Mouse (Mus musculus): ENCODE data around the gene Fanci. TPM values are rescaled to one million over a fixed set of nuclear protein-coding genes. Genes with fewer than 3 reads are reported as not detected.
A peak's percentile ranks its signal among the peaks of the same experiment; 100 is the strongest.

The Fanci gene
- polyA plus RNA-seq (2014; fragmentation: Nextera tagmentation; extraction: Ambion mirVana): 6.3 and 6.9 TPM in 2 replicates

DNA sequence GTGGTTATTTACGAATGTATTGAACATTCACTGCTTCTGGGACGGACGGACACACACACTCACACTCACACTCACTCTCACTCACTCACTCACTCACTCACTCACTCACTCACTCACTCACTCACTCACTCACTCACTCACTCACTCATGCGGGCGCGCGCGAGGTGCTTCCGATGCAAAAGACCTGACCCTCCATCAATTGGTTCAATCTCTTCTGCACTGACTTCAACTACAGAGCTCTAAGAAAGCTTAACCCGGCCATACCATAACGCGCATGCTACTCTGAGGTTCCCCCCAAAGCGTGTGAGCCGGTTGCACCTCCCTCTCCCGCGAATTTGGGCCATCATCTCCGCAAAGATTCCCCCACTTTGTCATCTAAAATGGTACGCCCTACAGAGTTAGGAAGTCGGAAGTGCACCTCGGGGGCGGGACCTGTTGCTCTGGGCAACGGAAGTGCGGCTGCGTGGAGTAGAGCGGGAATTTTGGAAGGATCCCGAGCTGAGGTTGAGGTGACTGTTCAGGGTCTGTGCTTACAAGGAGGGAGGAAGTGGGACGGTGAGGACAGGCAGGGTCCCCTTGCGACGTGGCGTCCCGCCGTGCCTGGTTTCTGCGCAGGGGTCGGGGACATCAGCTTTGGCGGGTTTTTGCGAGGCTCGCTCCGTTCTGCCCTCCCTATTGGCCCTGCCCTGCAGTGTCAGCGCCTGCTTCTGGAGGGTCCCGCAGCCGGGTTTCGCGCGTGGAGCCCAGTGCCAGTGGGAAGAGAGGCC is at the start of gene Fanci:
Gene Fanci (plus strand): TSS at position 47 of the 767 bp plus-strand sequence.
- H3K4me2 ChIP-seq (ENCODE audit: low read length): peak within 1 kb of the TSS; percentile 95
- H3K27me3 ChIP-seq (replicated peaks; ENCODE audit: control insufficient read depth, insufficient read depth, low read length): no peaks in the 10 kb centered on the region
- no peaks in the 10 kb centered on the region for H3K36me3 ChIP-seq (ENCODE audit: control insufficient read depth, insufficient read depth, low read length)
- H3K9ac ChIP-seq (ENCODE audit: low read length): peak within 1 kb of the TSS; percentile 72
- peak within 1 kb of the TSS; percentile 52 for H3K4me3 ChIP-seq (ENCODE audit: low read depth, low read length)
- no peaks in the 10 kb centered on the region for H3K9me3 ChIP-seq (replicated peaks; ENCODE audit: control insufficient read depth, low read length)
- ATAC-seq (peak; percentile 97), DNase-seq (ENCODE audit: low spot score) (peak; percentile 97)
- peaks cover 3% of the 10 kb centered on the region for H3K4me1 ChIP-seq (ENCODE audit: control insufficient read depth, insufficient read depth, low read length)
- under 1% methylated on average over 44 of the region's 44 CpGs for WGBS
- H3K27ac ChIP-seq (ENCODE audit: low read depth, low read length): peak within 1 kb of the TSS; percentile 86

DNA sequence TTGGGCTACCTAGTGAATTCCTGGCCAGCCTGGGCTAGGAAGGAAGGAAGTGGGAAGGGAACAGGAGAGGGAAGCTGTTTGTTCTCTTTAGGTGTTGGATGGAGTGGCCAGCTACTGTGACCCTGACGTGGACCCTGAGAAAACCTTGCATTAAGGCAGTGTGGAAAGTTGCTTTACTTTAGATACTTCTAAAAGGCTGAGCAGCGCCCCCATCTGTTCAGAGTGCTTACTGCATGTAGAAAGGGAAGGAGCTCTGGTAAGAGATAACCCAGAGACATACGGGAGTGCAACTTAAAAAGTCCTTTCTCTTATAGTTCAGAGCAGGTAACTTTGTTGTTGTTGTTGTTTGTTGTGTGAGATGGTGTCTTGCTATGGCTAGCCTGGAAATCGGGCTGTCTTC is 45.8 kb upstream of the Fanci start:
- no peak overlapping the region for H3K4me3 ChIP-seq (ENCODE audit: low read depth, low read length)
- H3K4me2 ChIP-seq (ENCODE audit: low read length): no peak overlapping the region
- no peaks in the 10 kb centered on the region for H3K27me3 ChIP-seq (replicated peaks; ENCODE audit: control insufficient read depth, insufficient read depth, low read length)
- H3K9me3 ChIP-seq (replicated peaks; ENCODE audit: control insufficient read depth, low read length): no peaks in the 10 kb centered on the region
- peaks cover 40% of the 10 kb centered on the region for H3K36me3 ChIP-seq (ENCODE audit: control insufficient read depth, insufficient read depth, low read length)
- ATAC-seq (no peak), DNase-seq (ENCODE audit: low spot score) (peak; percentile 55)
- H3K27ac ChIP-seq (ENCODE audit: low read depth, low read length): no peak overlapping the region
- H3K9ac ChIP-seq (ENCODE audit: low read length): no peak overlapping the region
- WGBS: 48% methylated on average over 4 of the region's 4 CpGs
- no peaks in the 10 kb centered on the region for H3K4me1 ChIP-seq (ENCODE audit: control insufficient read depth, insufficient read depth, low read length)

DNA sequence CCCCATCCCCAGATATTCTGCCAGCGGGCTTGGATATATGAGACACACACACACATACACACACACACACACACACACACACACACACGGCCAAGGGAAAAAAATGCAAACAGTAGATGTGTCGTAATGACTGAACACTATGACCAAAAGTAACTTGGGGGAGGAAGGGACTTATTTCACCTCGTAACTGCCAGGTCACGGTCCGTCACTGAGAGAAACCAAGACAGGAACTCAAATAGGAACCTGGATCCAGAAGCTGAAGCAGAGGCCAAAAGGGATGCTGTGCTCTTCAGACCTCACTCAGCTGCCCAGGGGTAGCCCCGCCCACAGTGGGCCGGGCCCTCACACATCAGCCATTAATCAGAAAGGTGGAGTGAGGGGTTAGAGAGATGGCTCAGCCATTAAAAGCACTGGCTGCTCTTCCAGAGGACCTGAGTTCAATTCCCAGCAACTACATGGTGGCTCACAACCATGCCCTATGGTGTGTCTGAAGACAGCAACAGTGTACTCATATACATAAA is 45.1 kb upstream of the Fanci start:
- H3K27ac ChIP-seq (ENCODE audit: low read depth, low read length): no peak overlapping the region
- no peak for DNase-seq (ENCODE audit: low spot score)
- WGBS: 83% methylated on average over 8 of the region's 8 CpGs
- no peaks in the 10 kb centered on the region for H3K9me3 ChIP-seq (replicated peaks; ENCODE audit: control insufficient read depth, low read length)
- H3K4me2 ChIP-seq (ENCODE audit: low read length): no peak overlapping the region
- H3K27me3 ChIP-seq (replicated peaks; ENCODE audit: control insufficient read depth, insufficient read depth, low read length): no peaks in the 10 kb centered on the region
- no peak overlapping the region for H3K4me3 ChIP-seq (ENCODE audit: low read depth, low read length)
- no peak for ATAC-seq
- peaks cover 47% of the 10 kb centered on the region for H3K36me3 ChIP-seq (ENCODE audit: control insufficient read depth, insufficient read depth, low read length)
- no peaks in the 10 kb centered on the region for H3K4me1 ChIP-seq (ENCODE audit: control insufficient read depth, insufficient read depth, low read length)
- no peak overlapping the region for H3K9ac ChIP-seq (ENCODE audit: low read length)

DNA sequence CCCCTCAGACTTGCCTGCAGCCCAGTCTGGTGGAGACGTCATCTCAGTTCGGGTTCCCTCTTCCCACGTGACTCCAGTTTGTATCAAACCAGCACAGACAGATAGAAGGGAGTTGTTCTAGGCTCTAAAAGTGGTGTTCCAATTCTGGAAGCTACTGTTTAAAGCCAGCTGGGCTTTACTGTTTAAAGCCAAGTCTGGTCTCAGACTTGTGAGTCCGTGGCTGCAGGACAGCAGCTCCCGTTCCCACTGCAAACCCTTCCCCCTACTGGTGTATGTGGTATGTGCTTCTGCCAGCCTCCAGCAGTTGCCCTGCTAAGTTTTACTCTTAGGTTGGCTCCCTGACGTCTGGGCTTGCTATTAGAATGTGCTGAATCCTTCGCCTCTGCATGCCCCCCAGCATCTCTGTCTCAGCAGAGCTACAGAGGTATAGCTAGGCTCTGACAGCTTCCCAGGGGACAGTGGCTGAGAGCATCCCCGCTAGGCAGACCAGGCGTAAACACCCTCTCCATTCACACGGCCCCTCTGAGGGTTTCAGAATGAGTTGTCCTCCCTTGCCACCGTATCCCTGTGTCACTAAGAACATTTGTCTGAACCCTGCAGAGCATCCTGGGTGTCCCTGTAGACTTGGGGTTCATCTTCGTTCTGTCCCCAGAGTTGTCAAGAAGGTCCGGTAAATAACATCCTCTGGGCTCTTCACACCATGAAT is 44.5 kb upstream of the Fanci start:
- H3K4me1 ChIP-seq (ENCODE audit: control insufficient read depth, insufficient read depth, low read length): no peaks in the 10 kb centered on the region
- no peak overlapping the region for H3K4me2 ChIP-seq (ENCODE audit: low read length)
- H3K9me3 ChIP-seq (replicated peaks; ENCODE audit: control insufficient read depth, low read length): no peaks in the 10 kb centered on the region
- no peak overlapping the region for H3K9ac ChIP-seq (ENCODE audit: low read length)
- H3K27ac ChIP-seq (ENCODE audit: low read depth, low read length): no peak overlapping the region
- no peaks in the 10 kb centered on the region for H3K27me3 ChIP-seq (replicated peaks; ENCODE audit: control insufficient read depth, insufficient read depth, low read length)
- peaks cover 54% of the 10 kb centered on the region for H3K36me3 ChIP-seq (ENCODE audit: control insufficient read depth, insufficient read depth, low read length)
- DNase-seq (ENCODE audit: low spot score): no peak
- H3K4me3 ChIP-seq (ENCODE audit: low read depth, low read length): no peak overlapping the region
- ATAC-seq: no peak
- 86% methylated on average over 13 of the region's 13 CpGs for WGBS

DNA sequence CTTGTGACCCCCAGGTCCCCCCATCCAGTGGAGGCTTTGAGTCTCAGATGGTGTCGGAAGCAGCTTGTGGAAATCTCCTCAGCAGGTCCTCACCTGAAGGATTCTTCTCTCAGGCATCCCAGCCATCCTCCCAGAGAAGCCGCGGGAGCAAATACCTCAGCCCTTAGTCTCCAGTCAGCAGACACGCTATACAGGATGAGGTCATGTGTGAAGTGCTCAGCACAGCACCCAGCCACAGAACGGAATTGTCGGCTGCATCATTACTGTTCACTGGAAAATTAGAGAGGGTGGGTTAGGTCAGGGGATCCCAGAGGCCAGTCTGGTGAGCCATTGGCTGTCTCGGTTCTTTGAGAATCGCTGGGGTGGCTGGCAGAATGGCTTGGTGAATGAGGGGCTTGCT is 42.9 kb upstream of the Fanci start:
- peaks cover 56% of the 10 kb centered on the region for H3K36me3 ChIP-seq (ENCODE audit: control insufficient read depth, insufficient read depth, low read length)
- H3K27ac ChIP-seq (ENCODE audit: low read depth, low read length): no peak overlapping the region
- no peaks in the 10 kb centered on the region for H3K27me3 ChIP-seq (replicated peaks; ENCODE audit: control insufficient read depth, insufficient read depth, low read length)
- no peak overlapping the region for H3K4me2 ChIP-seq (ENCODE audit: low read length)
- no peaks in the 10 kb centered on the region for H3K9me3 ChIP-seq (replicated peaks; ENCODE audit: control insufficient read depth, low read length)
- H3K4me3 ChIP-seq (ENCODE audit: low read depth, low read length): no peak overlapping the region
- H3K9ac ChIP-seq (ENCODE audit: low read length): no peak overlapping the region
- ATAC-seq (no peak), DNase-seq (ENCODE audit: low spot score) (no peak)
- 84% methylated on average over 8 of the region's 8 CpGs for WGBS
- H3K4me1 ChIP-seq (ENCODE audit: control insufficient read depth, insufficient read depth, low read length): no peaks in the 10 kb centered on the region

DNA sequence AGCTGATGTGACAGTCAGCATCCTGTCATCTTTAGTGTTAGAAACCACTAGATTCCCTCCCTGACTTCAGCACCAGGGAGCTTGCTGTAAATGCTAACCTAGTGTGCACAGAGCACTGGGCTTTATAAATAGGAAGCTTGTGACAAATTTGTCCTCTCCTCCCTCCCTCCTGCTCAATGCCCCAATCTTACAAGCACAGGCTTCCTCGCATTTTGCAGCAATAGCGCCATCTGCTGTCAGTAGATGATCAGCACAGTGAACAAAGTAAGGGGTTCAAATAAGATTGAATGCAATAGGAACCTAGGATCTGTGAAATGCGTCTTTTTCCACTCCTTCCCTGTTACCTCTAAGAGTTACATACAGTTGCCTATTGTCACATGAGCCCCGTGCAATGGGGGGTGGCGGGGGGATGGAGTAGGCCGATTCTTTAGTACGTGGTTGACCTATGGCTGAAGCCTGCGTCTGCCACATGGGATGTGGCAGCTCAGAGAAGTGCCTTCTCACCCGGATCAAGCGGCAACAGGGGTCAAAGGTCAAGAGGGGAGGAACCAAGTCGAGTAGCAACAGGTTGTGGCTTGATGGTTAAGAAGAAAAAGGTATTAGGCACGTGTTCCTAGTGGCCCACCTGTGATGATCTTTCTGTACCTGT is 41.9 kb upstream of the Fanci start:
- Histone ChIP-seq H3K4me2 (ENCODE audit: low read length) (no peak overlapping the region), H3K36me3 (ENCODE audit: control insufficient read depth, insufficient read depth, low read length) (peaks cover 60% of the 10 kb centered on the region), H3K9me3 (replicated peaks; ENCODE audit: control insufficient read depth, low read length) (no peaks in the 10 kb centered on the region), H3K4me3 (ENCODE audit: low read depth, low read length) (no peak overlapping the region), H3K9ac (ENCODE audit: low read length) (no peak overlapping the region), H3K27ac (ENCODE audit: low read depth, low read length) (no peak overlapping the region), H3K4me1 (ENCODE audit: control insufficient read depth, insufficient read depth, low read length) (no peaks in the 10 kb centered on the region), H3K27me3 (replicated peaks; ENCODE audit: control insufficient read depth, insufficient read depth, low read length) (no peaks in the 10 kb centered on the region)
- peak; percentile 84 for ATAC-seq
- WGBS: 31% methylated on average over 12 of the region's 12 CpGs
- peak; percentile 91 for DNase-seq (ENCODE audit: low spot score)

DNA sequence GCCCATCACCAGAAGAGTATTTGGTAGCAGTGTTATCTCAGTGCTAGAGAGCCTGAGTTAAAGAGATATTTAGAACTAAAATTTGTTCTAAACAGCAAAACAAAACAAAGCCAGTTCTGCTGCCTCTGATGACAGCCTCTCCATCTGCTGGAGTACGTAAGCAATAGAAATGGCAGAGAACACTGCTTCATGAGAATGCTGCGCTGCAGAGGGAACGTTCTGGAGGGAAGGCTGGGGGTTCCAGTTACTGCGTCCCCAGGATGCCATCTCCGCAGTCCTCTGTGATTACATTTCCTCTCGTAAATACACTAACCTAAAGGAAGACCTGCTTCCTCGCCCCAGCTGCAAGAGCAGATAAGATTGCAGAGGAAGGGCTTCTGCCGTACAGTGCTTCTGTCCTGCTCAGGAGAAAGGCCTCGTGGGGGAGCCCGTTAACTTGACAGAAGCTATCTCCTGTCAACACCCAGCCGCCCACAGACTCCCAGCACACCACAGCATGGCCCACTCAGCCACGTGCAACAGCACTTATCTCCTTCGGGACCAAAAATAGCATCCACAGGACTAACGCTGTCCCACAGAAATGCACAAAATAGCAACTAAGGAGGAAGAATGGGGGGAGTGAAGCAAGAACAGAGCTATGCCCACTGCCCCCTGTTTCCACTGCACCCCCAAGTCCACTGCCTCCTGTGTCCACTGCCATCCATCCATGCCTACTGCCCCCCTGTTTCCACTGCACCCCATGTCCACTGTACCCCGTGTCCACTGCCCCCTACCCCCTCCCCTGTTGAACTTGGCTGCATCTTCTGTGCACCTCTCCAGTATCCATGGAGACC is 33.2 kb upstream of the Fanci start:
- Histone ChIP-seq H3K4me2 (ENCODE audit: low read length) (no peak overlapping the region), H3K9ac (ENCODE audit: low read length) (no peak overlapping the region), H3K27me3 (replicated peaks; ENCODE audit: control insufficient read depth, insufficient read depth, low read length) (no peaks in the 10 kb centered on the region), H3K9me3 (replicated peaks; ENCODE audit: control insufficient read depth, low read length) (no peaks in the 10 kb centered on the region), H3K27ac (ENCODE audit: low read depth, low read length) (no peak overlapping the region), H3K4me1 (ENCODE audit: control insufficient read depth, insufficient read depth, low read length) (peaks cover 3% of the 10 kb centered on the region; the same call in 1 of the 2 replicates), H3K36me3 (ENCODE audit: control insufficient read depth, insufficient read depth, low read length) (peaks cover 83% of the 10 kb centered on the region), H3K4me3 (ENCODE audit: low read depth, low read length) (no peak overlapping the region)
- DNase-seq (ENCODE audit: low spot score) (no peak), ATAC-seq (no peak)
- 84% methylated on average over 15 of the region's 15 CpGs for WGBS

DNA sequence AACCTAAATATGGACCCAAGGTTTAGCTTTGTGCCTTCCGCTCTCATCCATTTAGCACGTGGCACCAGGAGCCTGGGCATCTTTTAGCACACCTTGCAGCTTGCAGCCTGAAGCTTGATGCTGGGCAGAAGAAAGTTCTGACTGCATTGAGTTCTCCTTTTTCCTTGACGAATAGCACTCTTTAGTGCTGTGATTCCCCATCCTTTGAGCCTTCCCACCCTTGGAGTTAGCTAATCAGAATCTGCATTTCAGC is 32.6 kb upstream of the Fanci start:
- H3K4me2 ChIP-seq (ENCODE audit: low read length): no peak overlapping the region
- no peak overlapping the region for H3K27ac ChIP-seq (ENCODE audit: low read depth, low read length)
- peaks cover 79% of the 10 kb centered on the region for H3K36me3 ChIP-seq (ENCODE audit: control insufficient read depth, insufficient read depth, low read length)
- H3K4me1 ChIP-seq (ENCODE audit: control insufficient read depth, insufficient read depth, low read length): peaks cover 3% of the 10 kb centered on the region; the same call in 1 of the 2 replicates
- WGBS: 84% methylated on average over 3 of the region's 3 CpGs
- ATAC-seq: no peak
- no peaks in the 10 kb centered on the region for H3K9me3 ChIP-seq (replicated peaks; ENCODE audit: control insufficient read depth, low read length)
- H3K27me3 ChIP-seq (replicated peaks; ENCODE audit: control insufficient read depth, insufficient read depth, low read length): no peaks in the 10 kb centered on the region
- no peak overlapping the region for H3K9ac ChIP-seq (ENCODE audit: low read length)
- no peak overlapping the region for H3K4me3 ChIP-seq (ENCODE audit: low read depth, low read length)
- DNase-seq (ENCODE audit: low spot score): no peak
